Mouse (Mus musculus) granulocyte monocyte progenitor cell, adult 5-6 weeks (primary cell): ENCODE measurements at regions not wholly inside any gene's neighbourhood (a gene's known extent, or its start where the extent isn't known, plus 50 kb on each side); places are given as distances from the start of the nearest gene placed in this dataset.
A peak's percentile ranks its signal among the peaks of the same experiment; 100 is the strongest.

Experiments
- ATAC-seq: replicated peaks from 2 replicates; pipeline ENCODE4 v1.8.0; 2016; ENCODE audit warnings: mild to moderate bottlenecking, moderate TSS enrichment, inconsistent platforms; ENCODE audit not compliant: poor library complexity, severe bottlenecking

DNA sequence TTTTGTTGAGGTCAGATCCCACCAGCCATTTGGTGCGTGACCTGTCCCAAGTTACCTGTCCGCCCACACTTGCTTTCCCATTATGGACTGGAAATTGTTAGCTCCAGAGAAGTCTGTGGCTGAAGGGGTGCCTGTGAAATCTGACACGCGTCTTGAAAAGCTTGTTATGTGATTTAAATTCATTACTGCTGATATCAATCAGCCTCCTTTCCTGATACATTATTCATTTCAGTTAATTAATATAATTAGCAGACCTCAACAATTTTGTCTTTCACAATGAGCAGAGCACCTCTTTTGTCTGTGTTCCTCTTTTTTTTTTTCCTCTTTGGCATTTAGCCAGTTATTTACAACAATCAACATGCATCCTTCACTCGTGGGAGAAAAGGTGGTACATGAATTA lies 58.6 kb upstream of the Grip1 start:
- ATAC-seq: no peak

DNA sequence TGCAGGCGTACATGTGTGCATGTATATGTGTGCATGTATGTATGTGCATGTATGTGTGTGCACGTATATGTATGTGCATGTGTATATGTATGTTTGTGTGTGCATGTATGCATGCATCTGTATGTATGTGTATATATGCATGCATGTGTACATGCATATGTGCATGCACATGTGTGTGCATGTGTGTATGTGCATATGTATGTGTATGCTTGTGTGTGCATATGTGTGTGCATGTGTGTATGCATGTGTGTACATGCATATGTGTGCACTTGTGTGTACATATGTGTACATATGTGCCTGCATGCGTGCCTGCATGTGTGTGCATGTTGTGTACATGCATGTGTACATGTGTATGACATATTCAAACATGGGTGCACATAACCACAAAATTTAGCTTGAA lies 65.7 kb upstream of the Grip1 start:
- ATAC-seq: no peak

- peak; percentile 58 for ATAC-seq
Observed at GRCm38 (mm10) chr10:119382257-119382656, 71.4 kb upstream of the Grip1 start.

DNA sequence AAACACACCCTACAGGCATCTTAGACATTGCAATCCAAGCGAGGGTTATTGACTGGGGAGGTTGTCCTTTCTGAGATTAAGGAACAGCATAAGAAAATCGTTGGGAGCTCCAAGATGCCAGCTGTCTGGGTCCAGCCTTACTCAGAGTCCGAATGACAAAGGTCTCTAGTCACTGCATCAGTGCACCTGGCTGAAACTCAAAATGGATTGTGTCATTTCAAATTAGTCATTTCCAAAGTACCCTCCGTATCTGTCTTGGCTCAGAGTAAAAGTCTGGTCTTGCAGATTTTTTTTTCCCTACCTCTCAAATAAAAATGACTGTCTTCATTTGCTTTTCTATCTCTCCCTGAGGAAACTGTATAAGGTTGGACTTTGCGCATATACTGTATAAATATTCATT lies 85.1 kb upstream of the Grip1 start:
- no peak for ATAC-seq

DNA sequence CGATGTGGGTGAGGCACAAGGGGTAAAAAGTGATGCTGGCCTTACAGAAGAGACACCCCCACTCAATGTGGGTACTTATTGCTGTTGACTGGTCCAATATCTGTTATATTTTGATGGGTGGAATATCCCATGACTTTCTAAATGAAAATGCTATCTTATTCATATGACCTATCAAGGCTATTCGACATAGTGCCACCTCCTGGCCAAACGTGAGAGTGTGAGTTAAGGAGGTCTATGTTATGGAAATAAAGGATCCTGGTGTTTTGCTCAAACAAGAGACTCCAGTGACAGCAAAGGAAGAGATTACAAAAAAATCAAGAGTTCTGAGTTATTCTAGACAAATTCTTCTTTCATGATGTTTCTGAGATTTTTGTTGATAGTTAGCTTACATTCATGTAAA lies 90.0 kb upstream of the Grip1 start:
- ATAC-seq: no peak

GRCm38 (mm10) chr10:119358730-119359292 lies 94.8 kb upstream of the Grip1 start:
- no peak for ATAC-seq

GRCm38 (mm10) chr10:119342317-119343114 lies 102.7 kb upstream of the Cand1 start:
- ATAC-seq: no peak

DNA sequence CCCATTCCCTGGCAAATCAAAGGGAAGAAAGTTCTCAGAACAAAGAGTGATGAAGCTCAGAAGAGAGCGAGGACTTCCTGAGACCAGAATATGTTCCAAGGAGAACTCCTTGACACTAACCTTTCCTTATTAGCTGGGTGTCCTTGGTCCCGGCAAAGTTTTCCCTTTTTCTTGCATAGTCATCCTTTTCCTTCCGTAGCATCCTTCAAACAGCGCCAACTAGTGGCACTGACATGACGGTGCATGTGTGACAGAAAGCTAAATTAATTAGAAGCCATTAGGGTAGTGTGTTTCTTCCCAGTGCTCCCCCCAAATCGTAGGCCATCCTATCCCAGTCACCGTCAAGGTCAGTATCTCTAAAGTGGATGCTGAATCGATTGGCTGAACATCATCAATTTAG lies 100.5 kb upstream of the Cand1 start:
- ATAC-seq: no peak

GRCm38 (mm10) chr10:119326912-119327311 lies 87.1 kb upstream of the Cand1 start:
- ATAC-seq: no peak

DNA sequence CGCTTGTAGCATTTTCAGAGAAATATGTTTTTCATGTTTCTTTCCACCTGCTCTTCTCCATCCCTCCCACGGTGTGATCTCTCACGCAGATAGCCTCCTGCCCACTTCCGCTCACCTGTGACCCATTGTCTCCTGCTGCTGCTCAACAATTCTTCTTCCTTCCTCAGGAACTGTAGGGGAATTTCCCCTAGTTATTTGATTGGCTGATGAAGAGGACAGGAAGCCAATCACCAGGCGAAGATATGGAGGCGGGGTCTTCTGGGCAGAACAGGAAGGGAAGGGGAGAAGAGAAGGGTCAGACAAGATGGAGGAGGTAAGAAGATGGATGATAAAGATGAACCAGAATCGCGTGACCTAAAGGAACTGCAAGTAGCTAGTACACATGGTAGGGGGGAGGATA lies 80.1 kb upstream of the Cand1 start:
- ATAC-seq: no peak

- ATAC-seq: no peak
Observed at GRCm38 (mm10) chr10:119318416-119318815, 78.6 kb upstream of the Cand1 start.

GRCm38 (mm10) chr10:119311578-119311977 lies 71.7 kb upstream of the Cand1 start:
- ATAC-seq: no peak

DNA sequence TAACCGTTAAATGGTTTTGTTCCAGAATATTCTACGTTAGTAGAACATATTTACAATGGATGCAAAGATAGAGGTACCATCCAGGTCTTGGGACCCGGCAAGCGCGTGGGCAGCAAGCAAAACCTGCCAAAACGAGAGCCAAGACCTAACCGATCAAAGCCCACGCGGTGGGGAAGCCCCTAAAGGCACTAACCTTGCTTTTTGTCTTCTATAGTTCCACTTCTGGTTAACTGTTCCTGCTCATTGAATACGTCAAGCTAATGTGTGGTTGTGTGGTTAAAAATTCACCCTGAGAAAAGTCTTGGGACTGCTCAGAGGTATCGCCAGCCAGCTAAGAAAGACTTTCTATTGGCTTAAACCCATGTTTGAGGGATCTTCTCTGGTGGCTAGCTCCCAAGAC lies 55.9 kb upstream of the Cand1 start:
- ATAC-seq: no peak

- ATAC-seq: peak; percentile 55
Observed at GRCm38 (mm10) chr10:119294454-119295149, 54.7 kb upstream of the Cand1 start.

- no peak for ATAC-seq
Observed at GRCm38 (mm10) chr10:119293372-119293771, 53.5 kb upstream of the Cand1 start.
